Mouse (Mus musculus): ENCODE data around the gene Tardbp. TPM values are rescaled to one million over a fixed set of nuclear protein-coding genes. Genes with fewer than 3 reads are reported as not detected.

Tardbp gene
- polyA plus RNA-seq, 2 experiments: 170 to 674 TPM

GRCm38 (mm10) chr4:148573222-148573621 is 53.6 kb downstream of the Tardbp start:
- no peak overlapping the region for H3K9ac ChIP-seq (ENCODE audit: low read depth, low read length, severe bottlenecking)
- peaks cover 98% of the 10 kb centered on the region for H3K36me3 ChIP-seq (ENCODE audit: control insufficient read depth, insufficient read depth, low read length)
- ATAC-seq (ENCODE audit: low FRiP score, low read depth) (no peak), DNase-seq (ENCODE audit: low spot score) (no peak)
- TF ChIP-seq POLR2A (IDR thresholded peaks at IDR 0.05; ENCODE audit: borderline replicate concordance, extremely low read depth, insufficient read depth, insufficient read length): no peak
- WGBS: 91% methylated on average over 7 of the region's 7 CpGs
- H3K4me1 ChIP-seq (ENCODE audit: control insufficient read depth, insufficient read depth, low read length): no peaks in the 10 kb centered on the region
- H3K4me2 ChIP-seq (replicated peaks; ENCODE audit: low read depth, low read length, severe bottlenecking): no peak overlapping the region
- H3K27me3 ChIP-seq (ENCODE audit: control insufficient read depth, insufficient read depth, low read length): no peaks in the 10 kb centered on the region
- H3K27ac ChIP-seq (replicated peaks; ENCODE audit: low read depth, low read length): no peak overlapping the region
- H3K9me3 ChIP-seq (ENCODE audit: control insufficient read depth, low read length): no peaks in the 10 kb centered on the region
- H3K4me3 ChIP-seq (replicated peaks; ENCODE audit: low read length): no peak overlapping the region

- ATAC-seq (ENCODE audit: low FRiP score, low read depth) (no peak; the same call in 1 of the 2 replicates), DNase-seq (ENCODE audit: low spot score) (no peak)
- no peak overlapping the region for H3K4me2 ChIP-seq (replicated peaks; ENCODE audit: low read depth, low read length, severe bottlenecking)
- H3K36me3 ChIP-seq (ENCODE audit: control insufficient read depth, insufficient read depth, low read length): peaks cover 97% of the 10 kb centered on the region
- H3K9ac ChIP-seq (ENCODE audit: low read depth, low read length, severe bottlenecking): no peak overlapping the region
- H3K4me3 ChIP-seq (replicated peaks; ENCODE audit: low read length): no peak overlapping the region
- H3K27ac ChIP-seq (replicated peaks; ENCODE audit: low read depth, low read length): no peak overlapping the region
- WGBS: 95% methylated on average over 9 of the region's 9 CpGs
- H3K27me3 ChIP-seq (ENCODE audit: control insufficient read depth, insufficient read depth, low read length): no peaks in the 10 kb centered on the region
- TF ChIP-seq POLR2A (IDR thresholded peaks at IDR 0.05; ENCODE audit: borderline replicate concordance, extremely low read depth, insufficient read depth, insufficient read length): no peak
- H3K4me1 ChIP-seq (ENCODE audit: control insufficient read depth, insufficient read depth, low read length): no peaks in the 10 kb centered on the region
- H3K9me3 ChIP-seq (ENCODE audit: control insufficient read depth, low read length): no peaks in the 10 kb centered on the region
Observed at GRCm38 (mm10) chr4:148570693-148571295, 56.0 kb downstream of the Tardbp start.

GRCm38 (mm10) chr4:148570138-148570537 is 56.7 kb downstream of the Tardbp start:
- WGBS: 92% methylated on average over 10 of the region's 10 CpGs
- no peak overlapping the region for H3K4me2 ChIP-seq (replicated peaks; ENCODE audit: low read depth, low read length, severe bottlenecking)
- H3K36me3 ChIP-seq (ENCODE audit: control insufficient read depth, insufficient read depth, low read length): peaks cover 97% of the 10 kb centered on the region
- no peaks in the 10 kb centered on the region for H3K9me3 ChIP-seq (ENCODE audit: control insufficient read depth, low read length)
- TF ChIP-seq POLR2A (IDR thresholded peaks at IDR 0.05; ENCODE audit: borderline replicate concordance, extremely low read depth, insufficient read depth, insufficient read length): no peak
- H3K4me1 ChIP-seq (ENCODE audit: control insufficient read depth, insufficient read depth, low read length): no peaks in the 10 kb centered on the region
- no peak for ATAC-seq (ENCODE audit: low FRiP score, low read depth)
- DNase-seq (ENCODE audit: low spot score): no peak
- H3K4me3 ChIP-seq (replicated peaks; ENCODE audit: low read length): no peak overlapping the region
- H3K9ac ChIP-seq (ENCODE audit: low read depth, low read length, severe bottlenecking): no peak overlapping the region
- H3K27me3 ChIP-seq (ENCODE audit: control insufficient read depth, insufficient read depth, low read length): no peaks in the 10 kb centered on the region
- no peak overlapping the region for H3K27ac ChIP-seq (replicated peaks; ENCODE audit: low read depth, low read length)

- ATAC-seq (ENCODE audit: low FRiP score, low read depth): no peak
- no peak overlapping the region for H3K4me2 ChIP-seq (replicated peaks; ENCODE audit: low read depth, low read length, severe bottlenecking)
- no peaks in the 10 kb centered on the region for H3K27me3 ChIP-seq (ENCODE audit: control insufficient read depth, insufficient read depth, low read length)
- TF ChIP-seq POLR2A (IDR thresholded peaks at IDR 0.05; ENCODE audit: borderline replicate concordance, extremely low read depth, insufficient read depth, insufficient read length): no peak
- peaks cover 85% of the 10 kb centered on the region for H3K36me3 ChIP-seq (ENCODE audit: control insufficient read depth, insufficient read depth, low read length)
- H3K4me3 ChIP-seq (replicated peaks; ENCODE audit: low read length): no peak overlapping the region
- no peak overlapping the region for H3K9ac ChIP-seq (ENCODE audit: low read depth, low read length, severe bottlenecking)
- H3K9me3 ChIP-seq (ENCODE audit: control insufficient read depth, low read length): no peaks in the 10 kb centered on the region
- WGBS: 94% methylated on average over 12 of the region's 12 CpGs
- DNase-seq (ENCODE audit: low spot score): no peak
- no peaks in the 10 kb centered on the region for H3K4me1 ChIP-seq (ENCODE audit: control insufficient read depth, insufficient read depth, low read length)
- H3K27ac ChIP-seq (replicated peaks; ENCODE audit: low read depth, low read length): no peak overlapping the region
Observed at GRCm38 (mm10) chr4:148563595-148563994, 63.2 kb downstream of the Tardbp start.

GRCm38 (mm10) chr4:148562676-148563075 is 64.1 kb downstream of the Tardbp start:
- no peaks in the 10 kb centered on the region for H3K27me3 ChIP-seq (ENCODE audit: control insufficient read depth, insufficient read depth, low read length)
- H3K9me3 ChIP-seq (ENCODE audit: control insufficient read depth, low read length): no peaks in the 10 kb centered on the region
- no peak for DNase-seq (ENCODE audit: low spot score)
- H3K4me2 ChIP-seq (replicated peaks; ENCODE audit: low read depth, low read length, severe bottlenecking): no peak overlapping the region
- no peak overlapping the region for H3K4me3 ChIP-seq (replicated peaks; ENCODE audit: low read length)
- H3K9ac ChIP-seq (ENCODE audit: low read depth, low read length, severe bottlenecking): no peak overlapping the region
- H3K27ac ChIP-seq (replicated peaks; ENCODE audit: low read depth, low read length): no peak overlapping the region
- H3K36me3 ChIP-seq (ENCODE audit: control insufficient read depth, insufficient read depth, low read length): peaks cover 75% of the 10 kb centered on the region
- ATAC-seq (ENCODE audit: low FRiP score, low read depth): no peak
- WGBS: 96% methylated on average over 17 of the region's 17 CpGs
- no peak for TF ChIP-seq POLR2A (IDR thresholded peaks at IDR 0.05; ENCODE audit: borderline replicate concordance, extremely low read depth, insufficient read depth, insufficient read length)
- H3K4me1 ChIP-seq (ENCODE audit: control insufficient read depth, insufficient read depth, low read length): no peaks in the 10 kb centered on the region

Other genes starting within 250 kb of the Tardbp start
- 15.0 and 18.0 TPM in 2 replicates for gene Ubiad1, start 182.2 kb downstream of the Tardbp start, polyA plus RNA-seq (2012; rRNA removed)
- gene Ubiad1, start 182.2 kb downstream of the Tardbp start, polyA plus RNA-seq (2014; fragmentation: Nextera tagmentation; extraction: Ambion mirVana): 14.0 and 18.2 TPM in 2 replicates
- 18.0 and 20.3 TPM in 2 replicates for gene Mtor, start 178.4 kb downstream of the Tardbp start, polyA plus RNA-seq (2012; rRNA removed)
- 18.5 and 21.6 TPM in 2 replicates for gene Mtor, start 178.4 kb downstream of the Tardbp start, polyA plus RNA-seq (2014; fragmentation: Nextera tagmentation; extraction: Ambion mirVana)
- 1.4 and 2.2 TPM in 2 replicates for gene Angptl7, start 126.6 kb downstream of the Tardbp start, polyA plus RNA-seq (2012; rRNA removed)
- gene Angptl7, start 126.6 kb downstream of the Tardbp start, polyA plus RNA-seq (2014; fragmentation: Nextera tagmentation; extraction: Ambion mirVana): 1.6 and 1.9 TPM in 2 replicates
- 70.2 and 74.5 TPM in 2 replicates for gene Exosc10, start 68.6 kb downstream of the Tardbp start, polyA plus RNA-seq (2012; rRNA removed)
- gene Exosc10, start 68.6 kb downstream of the Tardbp start, polyA plus RNA-seq (2014; fragmentation: Nextera tagmentation; extraction: Ambion mirVana): 92.8 and 93.0 TPM in 2 replicates
- 188 and 215 TPM in 2 replicates for gene Srm, start 35.5 kb downstream of the Tardbp start, polyA plus RNA-seq (2012; rRNA removed)
- gene Srm, start 35.5 kb downstream of the Tardbp start, polyA plus RNA-seq (2014; fragmentation: Nextera tagmentation; extraction: Ambion mirVana): 273 and 284 TPM in 2 replicates
- 1.5 and 2.0 TPM in 2 replicates for gene Masp2, start 24.5 kb downstream of the Tardbp start, polyA plus RNA-seq (2012; rRNA removed)
- 0.68 TPM in 1 of 2 replicates, not detected in the other for gene Masp2, start 24.5 kb downstream of the Tardbp start, polyA plus RNA-seq (2014; fragmentation: Nextera tagmentation; extraction: Ambion mirVana)
- gene Gm572, start 16.3 kb upstream of the Tardbp start, polyA plus RNA-seq (2012; rRNA removed): 0.11 and 0.24 TPM in 2 replicates
- not detected in 2 replicates for gene Gm572, start 16.3 kb upstream of the Tardbp start, polyA plus RNA-seq (2014; fragmentation: Nextera tagmentation; extraction: Ambion mirVana)
- 7.4 and 9.2 TPM in 2 replicates for gene Casz1, start 177.4 kb upstream of the Tardbp start, polyA plus RNA-seq (2012; rRNA removed)
- 5.2 and 5.5 TPM in 2 replicates for gene Casz1, start 177.4 kb upstream of the Tardbp start, polyA plus RNA-seq (2014; fragmentation: Nextera tagmentation; extraction: Ambion mirVana)